Mouse (Mus musculus): ENCODE data around the gene Kpna3.
"Not testable (repeated sequence)": the region's sequence is repeated elsewhere in the genome, so short reads cannot be mapped to it uniquely, and the experiment has no call there.

Gene Kpna3

GRCm38 (mm10) chr14:61439661-61440559, at the start of gene Kpna3:
Kpna3 (minus strand) TSS chr14:61439874.
- peak; percentile 99 for DNase-seq (ENCODE audit: low spot score)

DNA sequence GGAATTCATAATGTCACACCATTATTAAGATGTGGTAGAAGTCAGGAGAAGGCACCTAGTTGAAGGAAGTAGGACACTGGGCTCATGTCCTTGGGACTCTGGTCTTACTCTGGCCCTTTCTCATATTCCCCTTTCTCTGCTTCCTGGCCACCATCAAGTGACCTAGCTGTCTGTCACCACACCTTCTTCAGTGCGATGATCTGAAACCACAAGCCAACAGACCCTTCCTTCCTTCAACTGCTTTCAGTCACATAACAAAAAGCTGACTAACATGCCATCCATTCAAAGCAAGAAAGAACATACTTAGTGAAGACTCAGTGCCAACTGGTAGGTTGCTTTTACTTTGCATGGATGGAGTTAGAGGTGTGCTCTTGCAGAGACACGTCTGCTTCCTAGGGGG, 20.7 kb upstream of the Kpna3 start:
- DNase-seq (ENCODE audit: low spot score), result no peak

DNA sequence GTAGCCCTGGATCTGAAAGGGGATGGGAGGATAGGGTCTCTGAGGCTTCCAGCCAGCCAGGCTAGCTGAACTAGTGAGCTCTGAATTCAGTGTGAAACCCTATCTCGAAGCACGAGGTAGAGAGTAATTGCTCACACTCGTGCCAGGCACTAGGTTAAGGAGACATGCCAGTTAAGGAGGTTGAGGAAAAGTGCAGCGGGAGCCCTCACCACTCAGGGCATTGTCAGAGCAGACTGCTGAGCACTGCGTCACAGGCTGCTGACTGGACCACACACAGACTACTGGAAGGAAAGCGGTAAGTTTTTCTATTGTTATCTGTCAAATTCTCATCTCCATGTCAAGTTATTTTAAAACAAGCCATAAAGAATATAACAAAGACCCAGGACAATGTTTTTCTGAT, 17.8 kb upstream of the Kpna3 start:
- no peak for DNase-seq (ENCODE audit: low spot score)

- DNase-seq (ENCODE audit: low spot score), result no peak
These were observed 15.9 kb upstream of the Kpna3 start for GRCm38 (mm10) chr14:61455571-61455970.

DNA sequence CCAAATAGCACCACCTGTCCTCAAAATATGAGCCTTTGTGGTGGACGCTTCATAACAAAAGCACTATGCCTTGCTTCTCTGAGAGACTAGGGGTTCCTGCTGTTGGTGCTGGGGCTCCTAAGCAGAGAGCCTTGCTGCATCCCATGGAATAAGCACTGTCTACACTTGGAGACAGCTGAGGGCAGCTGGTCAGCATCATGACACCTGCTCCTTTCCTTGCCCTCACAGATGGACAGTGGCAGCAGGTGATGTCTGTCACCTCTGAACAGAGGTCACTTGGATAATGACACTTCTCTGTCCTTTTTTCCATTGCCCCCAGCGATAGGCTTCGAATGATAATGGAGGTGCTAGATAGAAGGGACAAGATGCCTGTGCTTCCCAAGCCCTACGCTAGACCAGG, 13.4 kb upstream of the Kpna3 start:
- DNase-seq (ENCODE audit: low spot score), result no peak

DNA sequence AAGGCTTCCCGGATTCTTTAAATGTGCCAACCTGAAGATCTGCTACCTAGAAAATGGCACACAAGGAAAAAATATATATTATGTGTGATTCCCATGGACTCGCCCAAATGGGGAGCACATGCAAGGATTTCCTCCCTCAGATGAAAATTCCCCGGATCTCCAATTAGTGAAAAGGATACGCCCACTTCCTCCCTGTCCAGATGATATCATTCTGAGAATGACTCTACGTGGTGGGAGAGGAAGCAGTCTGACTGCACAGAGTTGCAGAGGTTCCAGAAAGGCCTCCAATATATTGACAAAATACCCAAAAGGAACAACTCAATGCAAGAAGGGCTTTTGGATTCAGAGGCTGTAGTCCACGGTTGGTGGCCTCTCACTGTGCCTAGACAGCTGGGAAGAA, 12.8 kb upstream of the Kpna3 start:
- peak; percentile 14 for DNase-seq (ENCODE audit: low spot score)

DNA sequence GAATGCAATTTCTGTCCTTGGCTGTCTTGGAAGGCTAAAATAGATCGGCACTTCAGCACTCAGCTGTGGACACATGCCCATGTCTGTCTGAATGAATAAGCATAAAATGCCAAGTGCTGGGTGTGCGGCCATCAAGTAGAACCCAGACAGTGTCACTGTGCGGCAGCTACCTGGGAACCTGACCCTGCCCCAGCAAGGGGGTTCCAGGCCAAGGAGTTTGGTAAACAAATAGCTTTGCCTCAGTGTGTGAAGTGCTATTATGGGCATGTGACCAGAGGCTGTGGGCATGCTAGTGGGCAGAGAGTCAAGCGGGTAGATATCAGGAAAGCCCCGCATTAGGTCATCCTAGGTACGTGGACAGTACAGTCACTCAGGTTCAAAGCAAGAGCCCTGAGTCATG, 8.1 kb upstream of the Kpna3 start:
- DNase-seq (ENCODE audit: low spot score), result no peak

DNA sequence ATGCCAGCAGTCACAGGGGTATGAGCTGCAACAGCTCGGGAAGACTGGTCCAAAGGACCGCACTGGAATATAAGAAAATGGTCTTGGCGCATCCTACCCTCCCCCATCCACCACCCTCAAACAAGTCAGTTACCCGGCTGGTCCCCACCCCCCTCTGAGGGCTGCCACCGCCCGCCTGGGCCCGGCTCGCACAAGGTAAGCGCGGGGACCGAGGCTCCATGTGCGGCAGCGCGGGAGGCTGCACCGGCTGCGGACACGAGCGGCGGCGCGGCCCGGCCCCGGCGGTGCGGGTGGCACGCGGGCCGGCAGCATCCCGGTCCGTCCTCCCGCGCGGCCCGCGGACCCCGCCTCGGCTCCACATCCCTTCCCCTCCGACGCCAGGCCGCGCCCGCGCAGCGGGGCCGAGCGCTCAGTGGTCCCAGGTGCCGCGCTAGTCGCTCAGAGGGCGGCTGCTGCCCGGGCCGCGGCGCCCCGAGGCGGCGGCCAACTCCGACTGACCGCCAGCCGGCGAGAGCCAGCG, 473 bp downstream of the Kpna3 start:
- peak; percentile 65 for DNase-seq (ENCODE audit: low spot score)

- peak; percentile 32 for DNase-seq (ENCODE audit: low spot score)
These were observed 1.3 kb downstream of the Kpna3 start for GRCm38 (mm10) chr14:61438171-61438945.

DNA sequence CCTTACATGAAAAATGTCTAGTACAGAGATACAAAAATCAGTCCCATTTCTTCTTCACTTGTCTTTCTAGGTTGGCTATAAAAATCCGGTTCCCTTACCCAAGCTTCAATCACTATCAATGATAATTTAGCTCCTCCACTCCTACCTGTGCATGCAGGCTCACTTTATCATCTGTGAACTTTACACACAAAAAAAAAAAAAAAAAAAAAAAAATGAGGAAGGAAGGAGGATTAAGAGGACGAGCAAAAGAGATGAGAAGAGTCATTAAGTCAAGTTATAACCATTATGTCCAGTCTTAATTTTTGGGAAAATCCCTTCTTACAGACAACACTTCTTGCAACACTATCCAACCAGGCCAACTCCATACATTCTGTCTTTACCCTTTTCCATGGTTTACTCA, 2.8 kb downstream of the Kpna3 start:
- DNase-seq (ENCODE audit: low spot score), result no peak

GRCm38 (mm10) chr14:61428126-61428787, 11.4 kb downstream of the Kpna3 start:
- DNase-seq (ENCODE audit: low spot score), result no peak

GRCm38 (mm10) chr14:61427095-61427494, 12.6 kb downstream of the Kpna3 start:
- DNase-seq (ENCODE audit: low spot score), result not testable (repeated sequence)

DNA sequence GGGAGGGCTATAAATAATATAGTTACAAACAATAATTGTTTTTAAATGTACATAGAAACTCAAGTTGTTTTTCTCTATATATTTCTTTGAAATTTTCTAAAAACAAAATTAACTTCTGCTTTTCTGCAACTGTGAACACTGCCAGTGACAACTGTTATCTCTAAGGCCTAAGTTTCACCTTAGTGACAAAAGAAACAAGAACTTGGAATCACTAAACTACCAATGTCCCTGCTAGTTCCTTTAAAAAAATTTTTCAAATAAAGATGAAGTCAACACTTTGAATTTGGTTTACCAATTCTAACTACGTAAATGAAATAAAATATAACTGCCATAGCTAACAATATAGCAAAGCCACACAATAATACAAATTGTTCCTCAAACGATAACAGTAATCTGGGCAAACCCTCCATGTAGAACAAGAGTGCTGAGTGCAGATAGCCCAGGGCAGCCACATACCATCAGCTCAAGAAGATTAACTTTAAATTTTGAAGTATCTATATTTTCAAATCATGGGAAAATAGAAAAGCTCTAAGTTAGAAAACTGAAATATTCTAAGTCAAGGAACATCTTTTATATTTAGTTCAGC, 14.5 kb downstream of the Kpna3 start:
- no peak for DNase-seq (ENCODE audit: low spot score)

DNA sequence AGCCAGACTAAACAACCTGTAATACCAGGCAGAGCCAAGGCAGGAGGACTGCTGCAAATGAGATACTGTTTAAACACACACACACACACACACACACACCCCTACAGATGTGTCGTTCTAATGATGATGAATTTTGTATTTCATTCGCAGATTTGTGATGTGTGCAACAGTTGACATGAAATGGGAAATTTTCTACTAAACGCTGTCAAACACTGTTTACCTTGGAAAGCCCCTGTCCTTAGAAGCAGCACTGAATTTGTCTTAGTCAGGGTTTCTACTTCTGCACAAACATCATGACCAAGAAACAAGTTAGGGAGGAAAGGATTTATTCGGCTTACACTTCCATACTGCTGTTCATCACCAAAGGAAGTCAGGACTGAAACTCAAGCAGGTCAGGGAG, 24.0 kb downstream of the Kpna3 start:
- DNase-seq (ENCODE audit: low spot score), result no peak

DNA sequence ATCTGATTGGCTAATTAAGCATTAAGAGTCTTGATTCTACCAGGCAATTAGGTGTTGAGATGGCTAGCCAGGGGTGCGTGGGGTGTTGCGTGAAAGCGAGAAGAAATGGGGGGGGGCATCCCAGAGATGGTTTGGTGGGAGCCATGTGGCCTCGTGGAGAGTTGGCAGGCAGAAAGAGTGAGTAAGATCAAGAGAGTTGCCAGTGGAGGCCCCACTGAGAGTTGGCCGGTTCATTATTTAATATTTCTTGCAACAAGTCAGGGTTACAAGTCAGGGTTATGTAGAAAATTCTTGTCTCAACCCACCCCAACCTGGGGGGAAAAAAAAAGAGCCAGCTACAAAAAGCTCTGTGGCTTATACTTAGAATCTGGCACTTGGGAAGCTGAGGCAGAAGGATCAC, 24.4 kb downstream of the Kpna3 start:
- no peak for DNase-seq (ENCODE audit: low spot score)

DNA sequence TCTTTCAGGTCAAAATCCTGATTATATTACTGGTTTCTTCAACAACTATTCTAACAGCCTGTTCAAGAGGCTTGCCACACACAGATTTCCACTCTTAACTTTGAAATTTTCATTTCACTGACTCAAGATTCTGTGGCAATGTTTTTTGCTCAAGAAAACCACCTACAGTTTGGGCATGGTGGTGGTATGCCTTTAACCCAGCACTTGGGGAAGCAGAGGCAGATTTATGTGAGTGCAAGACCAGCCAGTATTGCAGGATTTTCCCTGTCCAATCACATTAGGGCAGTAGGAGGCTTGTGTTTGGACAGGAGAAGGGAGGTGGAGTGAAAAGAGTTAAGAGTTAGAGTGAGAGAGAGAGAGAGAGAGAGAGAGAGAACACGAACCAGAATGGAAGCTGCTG, 24.9 kb downstream of the Kpna3 start:
- no peak for DNase-seq (ENCODE audit: low spot score)

DNA sequence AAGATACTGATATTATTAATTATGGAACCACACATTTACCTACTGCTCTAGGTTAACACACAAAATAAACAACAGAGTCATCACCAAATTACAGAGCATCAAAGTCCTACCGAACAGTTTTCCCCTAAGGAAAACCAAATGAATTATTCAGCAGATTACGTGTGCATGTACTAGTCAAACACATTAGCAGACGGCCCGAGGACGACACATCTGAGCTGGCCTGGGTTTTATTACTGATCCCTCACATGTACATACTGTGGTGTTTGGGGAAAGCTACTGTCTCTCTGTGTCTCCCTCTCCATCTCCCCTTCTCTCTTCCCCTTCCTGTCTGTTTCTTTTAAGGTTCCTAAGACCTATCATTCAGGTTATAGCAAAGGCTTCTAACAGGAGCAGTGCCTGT, 25.5 kb downstream of the Kpna3 start:
- DNase-seq (ENCODE audit: low spot score), result no peak

- DNase-seq (ENCODE audit: low spot score), result no peak
These were observed 26.0 kb downstream of the Kpna3 start for GRCm38 (mm10) chr14:61413686-61414085.

- DNase-seq (ENCODE audit: low spot score), result no peak
These were observed 29.7 kb downstream of the Kpna3 start for GRCm38 (mm10) chr14:61410020-61410419.

DNA sequence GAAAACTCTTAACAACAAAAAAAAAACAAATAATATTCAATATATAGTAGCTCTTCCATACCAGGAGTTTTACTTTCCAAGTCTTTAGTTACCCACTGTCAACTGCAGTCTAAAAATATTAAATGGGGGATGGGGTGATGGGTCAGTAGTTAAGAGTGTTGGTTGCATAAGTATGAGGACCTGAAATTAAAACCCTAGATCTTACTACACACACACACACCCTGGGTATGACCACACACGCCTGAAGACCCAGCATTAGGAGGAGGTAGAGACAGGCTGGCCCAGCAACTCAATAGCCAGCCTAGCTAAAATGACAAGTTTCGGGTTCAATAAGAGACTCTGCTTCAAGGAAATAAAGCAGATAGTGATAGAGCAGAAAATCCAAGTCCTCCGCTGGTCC, 32.6 kb downstream of the Kpna3 start:
- no peak for DNase-seq (ENCODE audit: low spot score)

- no peak for DNase-seq (ENCODE audit: low spot score)
These were observed 33.9 kb downstream of the Kpna3 start for GRCm38 (mm10) chr14:61405761-61406160.

- DNase-seq (ENCODE audit: low spot score), result no peak
These were observed 34.7 kb downstream of the Kpna3 start for GRCm38 (mm10) chr14:61404941-61405340.
